Mouse (Mus musculus) frontal cortex, adult 2 months (tissue): ENCODE results near the gene Ddx60. TPM values are rescaled to one million over a fixed set of nuclear protein-coding genes. Genes with fewer than 3 reads are reported as not detected.

Source experiments
- DNase-seq, 2 experiments: peaks; one replicate each; pipeline ENCODE4 v3.0.0; 2022; ENCODE audit warnings: low spot score in 1 of 2; ENCODE audit errors: extremely low spot score in 1 of 2
- polyA plus RNA-seq: library from polyadenylated mRNA; depleted of rRNA; stranded (reverse); fragments of >200 nt; gene quantifications from 2 replicates; pipeline ENCODE4 v1.2.3, GENCODE M21; 2012; rRNA removed

Ddx60 gene
- polyA plus RNA-seq, 1 experiment = 0.72 TPM

DNA sequence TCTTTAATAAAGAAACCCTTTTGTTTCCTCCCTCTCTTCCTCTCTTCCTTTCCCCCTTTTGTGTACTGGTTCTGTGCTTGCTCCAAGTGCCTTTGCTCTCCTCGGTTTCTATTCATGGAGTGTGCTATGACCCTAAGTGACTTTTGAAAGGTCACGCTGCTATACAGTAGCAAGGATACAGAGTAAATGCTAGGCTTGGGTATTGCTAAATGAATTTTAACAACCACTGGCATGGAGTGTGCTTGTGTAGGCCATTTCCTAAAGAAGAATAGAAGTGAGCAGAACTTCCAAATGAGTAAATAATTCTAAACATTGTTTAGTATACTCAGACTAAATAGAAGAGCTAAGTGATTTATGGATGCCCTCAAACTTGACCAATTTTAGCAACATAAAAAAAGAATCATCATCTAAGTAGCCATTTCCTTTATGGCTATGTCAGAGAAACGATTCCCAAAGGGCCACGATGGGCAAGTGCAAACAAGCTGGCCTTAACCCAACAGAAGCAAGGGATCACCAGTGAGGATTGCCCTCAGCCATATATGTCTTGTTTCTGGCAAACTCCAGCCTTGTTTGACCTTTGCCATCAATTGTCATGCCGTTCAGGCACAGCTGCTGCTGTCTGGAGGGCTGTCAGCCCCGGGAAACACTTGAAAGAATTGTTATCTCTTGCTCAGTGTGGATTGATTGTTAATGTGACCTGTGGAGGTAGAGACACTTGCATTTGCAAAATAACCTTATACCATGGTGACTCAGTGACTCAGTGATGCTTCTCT, 58.0 kb downstream of the Ddx60 start:
- no peak for DNase-seq

DNA sequence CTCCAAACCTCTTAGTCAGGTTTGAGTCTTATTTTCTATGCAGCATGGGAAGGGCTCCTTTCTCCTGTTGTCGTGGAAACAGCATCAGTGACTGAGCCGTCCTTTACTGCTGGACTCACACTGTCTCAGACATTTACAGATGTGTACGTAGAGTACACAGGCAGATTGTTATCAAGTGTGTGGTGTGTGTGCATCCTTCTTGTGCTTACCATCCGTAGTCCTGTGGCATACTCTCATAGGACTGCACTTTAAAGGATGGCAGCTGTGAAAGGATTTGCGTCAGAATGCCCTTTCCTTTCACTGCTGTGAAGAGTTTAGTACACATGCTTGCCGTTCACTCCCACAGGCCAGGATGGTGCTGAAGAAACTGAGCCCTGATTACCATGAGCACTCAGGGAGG, 61.6 kb downstream of the Ddx60 start:
- no peak for DNase-seq

DNA sequence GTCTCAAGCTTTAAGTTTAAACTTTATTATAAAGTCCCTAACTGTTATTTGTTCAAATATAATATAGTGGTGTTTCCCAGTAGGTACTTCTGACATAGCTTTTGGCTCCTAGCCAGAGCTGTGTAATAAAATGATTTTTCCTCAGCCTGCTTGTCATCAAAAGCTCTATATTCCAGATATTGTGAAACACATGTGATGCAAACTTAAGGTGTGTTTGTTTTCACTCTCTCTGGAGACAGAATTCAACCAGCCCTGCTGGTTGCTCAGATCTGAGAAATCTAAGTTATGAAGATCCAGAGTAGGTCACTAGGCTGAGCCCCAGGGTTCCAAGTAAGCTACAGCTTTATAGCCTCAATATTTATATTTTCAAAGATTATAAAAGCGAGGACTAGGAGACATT, 64.9 kb downstream of the Ddx60 start:
- DNase-seq = no peak

DNA sequence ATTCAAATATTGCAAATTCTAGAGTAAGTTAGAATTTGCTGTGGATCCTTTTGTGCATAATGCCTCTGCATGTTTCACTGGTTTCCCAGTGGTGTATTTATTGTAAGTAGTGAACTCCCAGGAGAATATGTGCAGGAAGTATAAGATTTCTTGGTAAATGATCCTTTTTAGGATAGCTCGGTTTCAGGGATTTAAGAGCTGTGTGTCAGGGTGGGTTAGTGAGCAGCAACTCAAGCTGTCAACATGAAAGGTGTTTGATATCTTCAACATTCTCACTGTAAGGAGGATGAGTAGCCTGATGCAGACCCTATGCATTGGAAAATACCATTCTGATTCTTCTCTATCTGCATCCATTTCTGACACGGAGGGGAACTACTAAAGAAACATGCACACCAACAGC, 69.2 kb downstream of the Ddx60 start:
- DNase-seq = no peak

DNA sequence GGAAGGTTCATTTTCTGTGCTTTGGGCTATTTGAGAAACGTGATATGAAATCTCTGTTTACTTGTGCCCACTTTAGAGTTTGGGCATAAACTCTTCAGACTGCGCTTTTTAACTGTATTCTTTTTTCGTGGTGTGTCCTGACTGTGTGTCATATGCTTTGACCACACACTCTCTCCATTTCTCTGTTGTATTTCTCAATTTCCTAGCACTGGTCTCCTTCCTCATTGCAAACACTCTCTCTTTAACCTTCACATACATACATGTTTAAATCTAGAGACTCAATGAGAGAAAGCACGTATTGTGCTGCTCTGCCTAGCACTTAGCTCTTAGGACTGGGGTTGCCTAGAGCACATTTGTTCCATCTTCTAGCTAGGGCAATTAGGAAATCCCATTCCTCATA, 86.3 kb downstream of the Ddx60 start:
- DNase-seq = no peak

DNA sequence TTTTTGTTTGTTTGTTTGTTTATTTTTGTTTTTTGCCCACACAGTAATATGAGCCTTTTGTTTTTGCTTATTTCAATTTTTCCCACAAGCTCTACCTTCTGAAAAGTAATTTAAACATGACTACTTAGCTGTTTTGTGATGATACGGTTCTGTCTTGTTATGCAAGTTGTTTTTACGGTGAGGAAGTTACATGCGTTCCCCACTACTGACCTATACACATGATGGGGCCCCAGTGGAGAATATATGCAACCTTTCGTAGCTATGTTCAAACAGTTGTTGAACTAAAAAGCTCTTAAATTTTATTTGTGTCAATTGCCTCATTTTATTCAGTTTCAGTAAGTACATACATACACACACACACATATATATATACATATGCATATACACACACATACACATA, 86.7 kb downstream of the Ddx60 start:
- DNase-seq = no peak

DNA sequence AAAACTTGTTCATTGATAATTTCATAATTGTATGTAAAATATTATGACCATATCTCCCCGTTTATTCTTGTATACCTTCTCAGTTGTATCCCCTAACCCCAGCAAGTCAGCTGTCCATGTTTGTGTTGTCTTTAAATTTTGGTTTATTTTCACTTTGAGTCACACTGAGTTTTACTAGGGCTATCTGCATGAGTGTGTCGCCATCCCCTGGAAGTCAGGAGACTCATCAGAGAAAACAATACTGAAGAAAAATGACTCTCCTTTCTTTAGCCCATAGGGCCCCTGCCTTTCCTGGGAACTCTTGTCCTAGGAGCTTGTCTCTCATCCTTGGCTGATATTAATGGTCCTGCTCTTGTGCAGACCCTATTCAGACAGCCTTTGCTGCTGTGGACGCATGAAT, 106.5 kb downstream of the Ddx60 start:
- DNase-seq = no peak

DNA sequence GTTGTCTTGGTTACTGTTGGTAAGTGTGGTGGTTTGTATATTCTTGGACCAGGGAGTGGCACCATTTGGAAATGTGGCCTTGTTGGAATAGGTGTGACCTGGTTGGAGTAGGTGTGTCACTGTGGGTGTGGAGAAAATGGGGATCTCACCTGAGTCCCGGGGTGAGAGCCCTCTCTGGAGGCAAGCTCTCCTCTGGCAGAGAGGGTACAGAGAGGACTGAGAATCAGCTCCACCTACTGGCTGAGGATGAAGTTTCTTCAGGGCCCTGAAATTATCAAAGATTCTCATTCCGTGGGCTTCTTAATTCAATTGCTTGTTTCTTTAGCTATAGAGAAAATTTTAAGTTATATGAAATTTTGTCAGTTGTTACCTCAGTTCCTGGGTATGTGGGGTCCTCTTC, 118.9 kb downstream of the Ddx60 start:
- no peak for DNase-seq

DNA sequence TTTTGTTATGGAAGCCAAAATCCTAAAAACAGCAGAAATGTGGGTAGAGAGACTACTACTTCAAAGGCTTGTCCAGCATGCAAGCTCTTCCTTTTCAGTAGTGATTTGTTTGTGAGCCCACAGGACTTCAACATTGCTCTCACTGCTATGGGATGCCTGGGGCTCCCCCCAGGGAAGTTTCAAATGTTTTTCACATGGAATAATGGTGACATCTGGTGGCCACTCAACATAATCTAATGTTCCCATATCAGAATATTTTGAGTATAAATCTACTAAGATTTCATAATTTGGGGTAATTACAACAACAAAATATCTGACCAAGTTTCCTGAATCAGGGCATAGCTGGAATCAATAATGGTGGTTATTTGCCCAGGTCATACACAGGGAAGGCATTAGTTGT, 132.5 kb downstream of the Ddx60 start:
- peak in 1 of 2 experiments; percentile 46 for DNase-seq

DNA sequence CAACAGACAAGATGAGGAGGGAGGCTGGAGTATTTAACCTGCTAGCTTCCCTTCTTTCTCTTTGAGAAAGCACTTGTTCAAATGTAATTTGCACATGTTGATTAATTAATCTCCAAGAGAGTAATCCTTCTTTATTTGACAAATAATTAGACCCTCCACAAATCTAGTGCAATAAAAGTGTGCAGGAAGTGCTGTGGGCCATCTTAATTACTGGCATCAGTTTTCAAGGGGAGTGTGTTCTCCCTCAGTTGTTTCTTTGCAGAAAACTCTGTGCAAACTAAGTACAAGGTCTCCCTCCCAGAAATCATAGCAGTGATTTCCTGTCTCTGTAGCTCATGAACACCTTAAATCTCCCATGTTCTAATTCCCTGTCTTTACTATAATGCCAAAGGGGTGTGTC, 140.4 kb downstream of the Ddx60 start:
- no peak for DNase-seq

DNA sequence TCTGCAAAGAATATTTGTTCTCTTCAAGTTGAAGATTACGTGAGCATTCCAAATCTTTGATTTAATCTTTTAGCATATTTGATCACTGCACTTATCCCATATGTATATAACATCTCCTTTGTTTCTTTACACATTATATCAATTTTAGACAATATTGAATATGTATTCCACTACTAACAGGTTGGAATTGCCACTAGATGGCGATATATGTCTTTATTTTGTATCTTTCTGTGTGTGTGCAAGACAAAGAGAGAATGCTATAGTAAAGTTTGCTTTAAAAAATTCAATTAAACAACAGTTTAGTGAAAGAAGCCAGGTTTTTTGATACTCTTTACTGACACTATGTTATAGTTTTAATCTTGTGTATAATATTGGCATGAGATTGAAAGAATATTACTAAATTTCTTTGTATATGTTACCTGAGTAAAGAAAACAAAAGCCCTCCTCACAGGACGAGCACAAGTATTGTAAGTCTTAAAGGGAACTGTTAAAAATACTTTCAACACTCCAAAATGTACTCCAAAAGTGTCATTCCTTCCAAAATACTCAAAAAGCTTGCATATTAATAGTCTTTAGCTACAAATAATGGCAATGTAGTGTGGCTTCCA, 152.4 kb downstream of the Ddx60 start:
- peak in 1 of 2 experiments; percentile 81 for DNase-seq

DNA sequence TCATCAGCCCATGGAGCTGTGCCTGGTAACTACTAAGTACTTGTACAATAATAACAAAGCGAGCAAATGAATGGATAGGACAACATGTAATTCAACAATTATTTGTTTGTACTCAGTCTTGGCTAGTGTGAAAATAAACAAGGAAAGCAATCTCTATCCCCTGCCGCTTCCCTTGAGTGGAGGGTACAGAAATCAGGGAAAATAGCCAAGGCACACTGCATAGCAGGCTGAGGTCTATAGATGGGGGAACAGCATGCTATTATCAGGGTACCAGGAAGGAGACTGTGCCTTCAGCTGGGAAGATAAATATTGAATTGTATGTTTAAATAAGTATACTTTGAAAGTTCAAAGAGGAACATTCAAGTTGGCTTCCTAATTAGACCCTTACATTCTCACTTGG, 153.9 kb downstream of the Ddx60 start:
- DNase-seq = no peak

Other genes with a start within 250 kb of the Ddx60 start
- 3.3 and 3.7 TPM in 2 replicates for gene Palld, start 25.4 kb upstream of the Ddx60 start, polyA plus RNA-seq
- 0.10 and 0.27 TPM in 2 replicates for gene Anxa10, start 195.1 kb downstream of the Ddx60 start, polyA plus RNA-seq